Comparison of ENCODE assay signal across 7 mouse cellular contexts in genomic region chr2:9877326-9877690, GRCm38 (mm10). TPM values are rescaled to one million over a fixed set of nuclear protein-coding genes. Genes with fewer than 3 reads are reported as not detected.
DNase-seq lines count a peak whose midpoint lies in the region; ATAC-seq and TF ChIP-seq lines count a peak whose summit lies in the region.

No protein-coding gene starts in this region.

- peak; percentile 58 for DNase-seq in neural tube, embryonic 11.5 days (ENCODE audit: low spot score)
- no peak for DNase-seq in neural tube, embryonic 10.5 days (ENCODE audit: extremely low spot score, low spot score)
- no peak for DNase-seq in midbrain, postnatal 0 days (ENCODE audit: low spot score)
- DNase-seq in layer of hippocampus, postnatal 36 days, result no peak

- no peaks in the 10 kb centered on the region for H3K9me3 ChIP-seq in neural tube, embryonic 11.5 days (ENCODE audit: control insufficient read depth, low read length)
- no peaks in the 10 kb centered on the region for H3K9me3 ChIP-seq in forebrain, embryonic 12.5 days
- H3K9me3 ChIP-seq in intestine, postnatal 0 days (ENCODE audit: control insufficient read depth), result no peaks in the 10 kb centered on the region
- H3K9me3 ChIP-seq in midbrain, postnatal 0 days (ENCODE audit: low read length), result no peaks in the 10 kb centered on the region

- peaks cover 91% of the 10 kb centered on the region for H3K27me3 ChIP-seq in neural tube, embryonic 11.5 days (ENCODE audit: control insufficient read depth, insufficient read depth, low read length)
- H3K27me3 ChIP-seq in forebrain, embryonic 12.5 days, result peaks cover 96% of the 10 kb centered on the region
- peaks cover 81% of the 10 kb centered on the region for H3K27me3 ChIP-seq in intestine, postnatal 0 days (replicated peaks; ENCODE audit: control insufficient read depth, insufficient read depth, low read length)
- H3K27me3 ChIP-seq in midbrain, postnatal 0 days (ENCODE audit: insufficient read depth, low read length), result peaks cover 44% of the 10 kb centered on the region

- no peak overlapping the region for H3K27ac ChIP-seq in neural tube, embryonic 11.5 days (ENCODE audit: low read depth, low read length)
- no peak overlapping the region for H3K27ac ChIP-seq in forebrain, embryonic 12.5 days
- H3K27ac ChIP-seq in intestine, postnatal 0 days (ENCODE audit: low read depth, low read length), result no peak overlapping the region
- H3K27ac ChIP-seq in midbrain, postnatal 0 days (ENCODE audit: low read depth, low read length), result peak overlapping the region; percentile 71

- H3K36me3 ChIP-seq in neural tube, embryonic 11.5 days (ENCODE audit: control insufficient read depth, insufficient read depth, low read length), result no peaks in the 10 kb centered on the region
- no peaks in the 10 kb centered on the region for H3K36me3 ChIP-seq in forebrain, embryonic 12.5 days (replicated peaks)
- H3K36me3 ChIP-seq in intestine, postnatal 0 days (ENCODE audit: control insufficient read depth, insufficient read depth), result no peaks in the 10 kb centered on the region
- no peaks in the 10 kb centered on the region for H3K36me3 ChIP-seq in midbrain, postnatal 0 days (ENCODE audit: insufficient read depth, low read length)

- no peak for TF ChIP-seq CTCF in intestine, postnatal 0 days (IDR thresholded peaks at IDR 0.05; ENCODE audit: low read depth)
- TF ChIP-seq CTCF in midbrain, postnatal 0 days (IDR thresholded peaks at IDR 0.05), result no peak

- H3K4me3 ChIP-seq in neural tube, embryonic 11.5 days (ENCODE audit: low read depth, low read length), result peak overlapping the region; percentile 17
- H3K4me3 ChIP-seq in forebrain, embryonic 12.5 days (replicated peaks), result peak overlapping the region; percentile 23
- peak overlapping the region; percentile 56 for H3K4me3 ChIP-seq in intestine, postnatal 0 days (ENCODE audit: low read depth, low read length)
- H3K4me3 ChIP-seq in midbrain, postnatal 0 days (ENCODE audit: low read depth, low read length), result peak overlapping the region; percentile 43

- under 1% methylated on average over 35 of the region's 35 CpGs for WGBS in neural tube, embryonic 11.5 days
- WGBS in forebrain, embryonic 12.5 days, result under 1% methylated on average over 35 of the region's 35 CpGs
- under 1% methylated on average over 35 of the region's 35 CpGs for WGBS in intestine, postnatal 0 days
- under 1% methylated on average over 35 of the region's 35 CpGs for WGBS in midbrain, postnatal 0 days

- no peak for ATAC-seq in neural tube, embryonic 11.5 days (ENCODE audit: insufficient read depth, low FRiP score, low TSS enrichment)
- no peak for ATAC-seq in forebrain, embryonic 12.5 days (ENCODE audit: low FRiP score)
- ATAC-seq in intestine, postnatal 0 days, result no peak
- ATAC-seq in midbrain, postnatal 0 days (ENCODE audit: low FRiP score), result no peak
- no peak for ATAC-seq in megakaryocyte-erythroid progenitor cell, adult 5-6 weeks (replicated peaks; ENCODE audit: low FRiP score, low TSS enrichment, poor library complexity, severe bottlenecking)

- H3K9ac ChIP-seq in neural tube, embryonic 11.5 days (ENCODE audit: low read length), result no peak overlapping the region
- H3K9ac ChIP-seq in forebrain, embryonic 12.5 days, result no peak overlapping the region
- H3K9ac ChIP-seq in intestine, postnatal 0 days (ENCODE audit: low read depth, low read length), result no peak overlapping the region
- H3K9ac ChIP-seq in midbrain, postnatal 0 days (replicated peaks; ENCODE audit: low read length, poor library complexity, severe bottlenecking), result peak overlapping the region; percentile 63

- peak overlapping the region; percentile 17 for H3K4me2 ChIP-seq in neural tube, embryonic 11.5 days (ENCODE audit: low read depth)
- H3K4me2 ChIP-seq in forebrain, embryonic 12.5 days, result peak overlapping the region; percentile 33
- peak overlapping the region; percentile 97 for H3K4me2 ChIP-seq in intestine, postnatal 0 days (replicated peaks; ENCODE audit: low read depth)
- peak overlapping the region; percentile 71 for H3K4me2 ChIP-seq in midbrain, postnatal 0 days (ENCODE audit: low read depth, low read length, poor library complexity, severe bottlenecking)

- peaks cover 11% of the 10 kb centered on the region for H3K4me1 ChIP-seq in neural tube, embryonic 11.5 days (ENCODE audit: control insufficient read depth, insufficient read depth, low read length)
- H3K4me1 ChIP-seq in forebrain, embryonic 12.5 days, result peaks cover 51% of the 10 kb centered on the region
- H3K4me1 ChIP-seq in intestine, postnatal 0 days (replicated peaks; ENCODE audit: control insufficient read depth, insufficient read depth, low read length), result no peaks in the 10 kb centered on the region
- H3K4me1 ChIP-seq in midbrain, postnatal 0 days (ENCODE audit: insufficient read depth, low read length), result no peaks in the 10 kb centered on the region

RNA-seq across cellular contexts. Expression of gene 4930412O13Rik, which starts 3.7 kb away (rescaled TPM):
- 0.41 TPM in 1 of 2 replicates, not detected in the other for polyA plus RNA-seq in neural tube, embryonic 11.5 days (2014; fragmentation: Nextera tagmentation; extraction: Ambion mirVana)
- 0.45 TPM in 1 of 2 replicates, not detected in the other for polyA plus RNA-seq in forebrain, embryonic 12.5 days (2016; fragmentation: Nextera tagmentation; extraction: Ambion mirVana)
- not detected in 2 replicates for polyA plus RNA-seq in intestine, postnatal 0 days (2015; fragmentation: Nextera tagmentation; extraction: Ambion mirVana)
- 0.11 and 0.66 TPM in 2 replicates for total RNA-seq in midbrain, postnatal 0 days (2014; rRNA removed)
- 2.0 TPM in 2 replicates for polyA plus RNA-seq in midbrain, postnatal 0 days (2015; fragmentation: Nextera tagmentation; extraction: Ambion mirVana)
- not detected for total RNA-seq in layer of hippocampus, postnatal 36 days (2021)
- not detected in 2 replicates for total RNA-seq in megakaryocyte-erythroid progenitor cell, adult 5-6 weeks (2014; fragmentation: Nextera tagmentation)
- total RNA-seq in megakaryocyte-erythroid progenitor cell, adult 5-6 weeks (2017), result not detected in 2 replicates

RNA-seq across cellular contexts. Expression of gene 9230102O04Rik, which starts 12.0 kb away (rescaled TPM):
- polyA plus RNA-seq in neural tube, embryonic 11.5 days (2014; fragmentation: Nextera tagmentation; extraction: Ambion mirVana), result not detected in 2 replicates
- 0.50 TPM in 1 of 2 replicates, not detected in the other for polyA plus RNA-seq in forebrain, embryonic 12.5 days (2016; fragmentation: Nextera tagmentation; extraction: Ambion mirVana)
- polyA plus RNA-seq in intestine, postnatal 0 days (2015; fragmentation: Nextera tagmentation; extraction: Ambion mirVana), result not detected in 2 replicates
- total RNA-seq in midbrain, postnatal 0 days (2014; rRNA removed), result 0.77 TPM in 1 of 2 replicates, not detected in the other
- polyA plus RNA-seq in midbrain, postnatal 0 days (2015; fragmentation: Nextera tagmentation; extraction: Ambion mirVana), result 2.2 and 3.6 TPM in 2 replicates
- total RNA-seq in layer of hippocampus, postnatal 36 days (2021), result not detected
- not detected in 2 replicates for total RNA-seq in megakaryocyte-erythroid progenitor cell, adult 5-6 weeks (2014; fragmentation: Nextera tagmentation)
- total RNA-seq in megakaryocyte-erythroid progenitor cell, adult 5-6 weeks (2017), result not detected in 2 replicates

RNA-seq across cellular contexts. Expression of gene Gata3, which starts 12.5 kb away (rescaled TPM):
- 8.6 and 9.1 TPM in 2 replicates for polyA plus RNA-seq in neural tube, embryonic 11.5 days (2014; fragmentation: Nextera tagmentation; extraction: Ambion mirVana)
- 3.2 and 10.9 TPM in 2 replicates for polyA plus RNA-seq in forebrain, embryonic 12.5 days (2016; fragmentation: Nextera tagmentation; extraction: Ambion mirVana)
- polyA plus RNA-seq in intestine, postnatal 0 days (2015; fragmentation: Nextera tagmentation; extraction: Ambion mirVana), result 0.59 and 0.61 TPM in 2 replicates
- total RNA-seq in midbrain, postnatal 0 days (2014; rRNA removed), result 13.3 and 14.5 TPM in 2 replicates
- 88.9 and 94.6 TPM in 2 replicates for polyA plus RNA-seq in midbrain, postnatal 0 days (2015; fragmentation: Nextera tagmentation; extraction: Ambion mirVana)
- under 1 TPM in 1 of 2 experiments, not detected in 1; 0.15 TPM for total RNA-seq in layer of hippocampus, postnatal 36 days (2021)
- 0.57 and 5.3 TPM in 2 replicates for total RNA-seq in megakaryocyte-erythroid progenitor cell, adult 5-6 weeks (2014; fragmentation: Nextera tagmentation)
- total RNA-seq in megakaryocyte-erythroid progenitor cell, adult 5-6 weeks (2017), result 0.23 and 1.8 TPM in 2 replicates

Comparison
In these comparisons a context has a peak if more than half of its experiments do, and no peak if none do; other contexts are left out.
1. H3K4me2 ChIP-seq: peak in every context shown above with its lines; median percentile 97 in intestine, postnatal 0 days; 71 in midbrain, postnatal 0 days; 33 in forebrain, embryonic 12.5 days; 17 in neural tube, embryonic 11.5 days.